Mouse (Mus musculus) thymus, postnatal 10 days (tissue): ENCODE results near the gene Tex26.

Source experiments
- DNase-seq, 2 experiments: peaks; one replicate each; pipeline ENCODE4 v3.0.0; 2021; ENCODE audit warnings: low spot score in 2 of 2

Gene Tex26

DNA sequence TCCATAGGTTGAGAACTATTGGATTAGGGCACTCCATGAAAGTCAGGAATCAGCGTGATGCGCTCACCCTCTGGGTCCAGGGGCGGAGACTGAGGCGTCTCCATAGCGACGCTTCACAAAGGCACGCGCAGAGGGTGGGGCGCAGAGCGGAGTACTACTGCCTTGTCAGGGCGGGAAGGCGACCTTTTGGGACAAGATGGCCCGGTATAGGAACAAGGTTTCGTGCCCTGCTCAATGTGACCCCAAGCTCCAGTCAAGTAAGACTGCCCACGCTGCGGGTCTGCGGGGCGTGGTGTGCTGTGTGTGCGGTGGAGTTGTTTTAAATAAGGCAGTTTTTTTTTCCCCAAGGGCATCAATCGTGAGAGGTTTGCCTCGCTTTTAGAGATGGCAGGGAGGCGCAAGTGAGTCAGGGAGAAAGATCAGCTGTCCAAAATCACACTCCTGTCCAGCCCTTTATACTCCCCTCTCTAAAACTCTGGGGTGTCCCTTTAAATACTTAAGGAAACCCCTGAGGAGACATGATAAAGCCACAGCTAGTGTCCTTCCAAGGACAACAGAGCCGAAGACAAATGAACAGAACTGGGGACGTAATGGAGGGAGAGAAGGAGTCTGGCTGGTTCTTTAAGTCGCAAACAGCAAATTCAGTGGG, at the start of gene Tex26:
Gene Tex26 (plus strand): TSS at position 130 of the 649 bp plus-strand sequence.
- peak; percentile 61 to 65 for DNase-seq

DNA sequence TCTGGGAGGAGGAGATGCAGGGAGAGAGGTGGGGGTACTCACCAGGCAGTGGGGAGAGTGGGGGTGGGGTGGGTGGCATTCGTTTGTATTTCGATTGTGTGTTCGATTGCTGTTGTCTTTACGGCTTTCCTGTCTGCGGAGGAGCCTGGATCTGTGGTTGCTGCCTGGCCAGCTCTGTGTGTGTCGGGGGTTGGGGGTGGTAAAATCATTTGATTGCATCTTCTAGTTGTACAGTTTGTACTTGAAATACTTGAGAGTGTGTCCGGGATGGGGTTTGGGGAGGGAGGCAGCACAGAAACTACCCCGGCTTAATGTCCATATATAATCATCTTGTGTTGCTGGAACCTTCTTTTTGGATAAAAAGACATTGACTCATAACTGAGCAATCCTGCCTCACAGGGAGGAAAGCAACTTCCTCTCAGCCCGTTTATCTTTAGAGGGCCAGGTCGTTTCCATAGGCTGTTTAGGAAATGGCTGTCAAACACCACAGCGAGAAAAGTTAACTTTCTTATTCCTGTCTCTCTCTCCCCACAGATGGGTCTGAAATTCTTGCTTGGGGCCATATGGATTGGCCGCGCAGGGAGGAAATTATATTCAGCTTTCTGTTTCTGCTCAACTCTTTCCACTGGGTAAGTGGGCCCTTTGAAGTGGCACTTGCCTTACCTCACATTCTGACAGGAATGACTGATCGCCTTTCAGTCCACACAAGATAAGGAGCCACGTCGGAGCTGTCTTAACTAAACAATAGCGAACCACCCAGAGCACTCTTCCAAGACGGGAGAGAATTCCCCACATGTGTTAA, 47.7 kb upstream of the Tex26 start:
- DNase-seq = no peak

DNA sequence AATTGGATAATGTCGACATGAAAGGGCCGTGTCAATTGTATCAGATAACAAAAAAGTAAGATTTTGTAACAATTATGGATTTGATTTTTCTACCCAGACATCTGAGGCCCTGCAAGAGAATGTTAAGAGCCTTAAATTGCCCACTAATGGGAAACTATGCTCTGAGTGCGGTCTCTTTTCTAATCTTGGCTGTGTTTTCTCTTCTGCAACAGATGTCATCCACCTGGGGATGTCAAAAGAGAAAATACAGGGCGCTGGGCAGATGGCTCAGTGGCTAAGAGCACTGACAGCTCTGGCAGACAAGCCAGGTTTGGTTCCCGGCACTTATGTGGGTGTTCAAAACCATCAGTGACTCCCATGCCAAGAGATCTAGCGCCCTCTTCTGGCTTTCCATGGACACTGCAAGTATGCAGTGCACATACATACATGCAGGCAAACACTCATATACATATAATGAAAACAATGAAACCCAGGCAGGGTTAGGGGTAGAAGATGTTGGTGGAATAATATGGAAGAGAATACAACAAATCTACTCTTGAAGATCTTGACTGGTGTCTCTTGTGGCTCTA, 47.0 kb upstream of the Tex26 start:
- no peak for DNase-seq

DNA sequence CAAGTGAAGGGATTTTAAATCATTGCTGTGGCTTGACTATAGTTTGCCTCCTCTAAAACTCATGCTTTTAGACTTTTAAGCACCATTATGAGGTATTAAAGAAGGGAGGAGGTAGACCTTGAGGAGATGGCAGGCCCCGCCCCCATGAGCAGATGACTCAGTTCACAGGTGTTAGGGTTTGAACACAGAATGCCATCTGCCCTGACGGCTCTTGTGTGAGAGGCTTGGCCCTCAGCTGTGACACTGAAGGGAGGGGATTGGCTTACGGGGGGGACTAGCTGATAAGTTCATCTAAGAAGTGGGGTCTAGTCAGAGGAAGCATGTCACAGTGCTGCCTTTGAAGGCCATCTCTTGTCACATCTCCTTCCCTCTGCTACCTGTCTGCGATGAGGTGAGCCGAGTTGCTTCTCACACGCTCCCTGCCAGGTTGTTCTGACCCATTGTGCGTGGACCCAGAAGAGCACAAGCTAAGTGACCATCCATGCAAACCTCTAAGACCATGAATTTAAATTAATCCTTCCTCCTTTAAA, 37.9 kb upstream of the Tex26 start:
- DNase-seq = peak; percentile 49 to 62

DNA sequence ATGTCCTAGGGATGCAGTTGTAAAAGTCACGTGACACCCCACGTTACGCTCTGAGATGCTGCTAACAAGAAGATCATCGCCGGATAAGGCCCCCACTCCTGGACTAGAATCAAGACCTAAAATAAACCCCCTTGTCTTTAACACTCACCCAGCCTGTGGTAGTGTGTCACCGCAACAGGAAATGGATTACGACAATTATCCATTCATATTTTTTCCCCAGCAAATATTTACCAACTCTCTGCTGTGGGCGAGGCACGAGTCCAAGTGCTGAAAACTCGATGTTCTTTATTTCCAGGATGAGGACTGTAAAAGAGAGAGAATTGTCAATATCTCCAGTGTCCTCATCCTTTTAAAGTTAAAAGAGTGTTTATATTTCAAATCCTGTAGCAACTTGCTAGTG, 37.4 kb upstream of the Tex26 start:
- no peak for DNase-seq

DNA sequence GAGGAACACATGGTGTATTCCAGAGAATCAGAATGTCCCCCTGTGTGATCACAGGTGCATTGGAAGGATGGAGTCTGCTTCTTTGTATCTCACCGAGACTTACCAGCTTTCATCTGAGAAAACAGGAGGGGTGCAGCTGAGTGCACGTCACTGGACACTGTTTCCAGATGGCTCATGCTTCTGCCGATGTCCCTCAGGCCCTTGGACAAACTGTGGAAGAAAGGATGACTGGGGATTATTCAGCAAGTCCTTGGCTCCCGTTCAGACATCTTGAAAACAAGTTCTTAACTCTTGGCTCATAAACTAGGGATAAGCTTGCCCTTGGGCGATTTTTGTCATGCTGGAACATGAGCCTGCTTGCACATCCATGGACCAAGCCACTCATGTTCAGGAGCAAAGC, 36.1 kb upstream of the Tex26 start:
- DNase-seq = no peak

DNA sequence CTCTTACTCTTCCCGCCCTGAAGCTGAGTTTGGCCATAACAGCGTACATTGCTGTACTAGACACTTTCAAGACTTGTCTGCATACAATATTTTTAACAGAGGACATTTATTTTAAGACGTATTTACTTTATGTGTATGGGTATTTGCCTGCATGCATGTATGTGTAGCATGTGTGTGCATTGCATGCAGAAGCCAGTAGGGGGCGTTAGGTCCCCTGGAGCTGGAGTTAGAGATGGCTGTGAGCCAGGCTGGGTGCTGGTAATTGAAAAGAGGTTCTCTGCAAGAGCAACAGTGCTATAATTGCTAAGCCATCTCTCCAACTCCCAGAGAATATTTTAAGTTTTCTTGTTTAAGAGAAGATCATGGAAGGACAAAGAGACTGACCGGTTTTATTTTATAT, 34.8 kb upstream of the Tex26 start:
- DNase-seq = no peak

DNA sequence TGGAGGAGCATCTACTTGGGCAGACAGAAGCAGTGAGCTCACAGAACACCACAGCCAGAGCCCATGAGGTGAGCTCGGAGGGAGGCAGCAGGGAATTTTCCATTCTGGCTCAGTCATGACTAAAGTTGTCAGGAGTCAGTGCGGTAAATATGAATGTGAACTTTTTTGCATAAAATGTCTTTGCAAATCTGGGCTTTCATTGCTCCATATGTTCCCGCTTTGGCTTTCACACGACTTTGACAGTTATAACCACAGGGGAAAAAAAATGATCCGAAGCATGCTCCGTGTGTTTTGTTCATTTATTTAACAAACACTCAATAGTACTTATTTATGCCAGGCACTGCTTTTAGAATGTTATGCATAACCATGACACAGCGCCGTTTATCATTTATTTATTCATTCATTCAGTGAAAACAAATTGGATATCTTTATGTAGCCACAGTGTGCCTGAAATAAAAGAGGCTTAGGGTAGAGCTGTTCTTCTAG, 32.6 kb upstream of the Tex26 start:
- DNase-seq = no peak

DNA sequence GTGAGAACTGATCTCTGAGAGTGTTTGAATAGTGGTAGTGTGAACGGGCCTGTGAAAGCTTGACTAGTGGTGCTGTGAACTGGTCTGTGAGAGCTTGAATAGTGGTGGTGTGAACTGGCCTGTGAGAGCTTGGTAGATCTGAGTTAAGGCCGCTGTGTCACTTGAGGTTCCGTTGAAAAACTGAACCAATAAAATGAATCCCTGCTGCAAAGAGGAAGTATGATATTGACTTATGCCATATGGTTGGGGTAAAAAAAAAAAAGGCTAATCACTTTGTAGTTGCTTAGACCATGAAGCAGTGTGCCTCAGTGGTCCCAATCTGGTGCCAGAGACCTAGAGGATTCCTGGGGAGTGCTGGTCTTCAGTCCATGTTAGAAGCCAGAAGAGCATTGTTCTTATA, 30.0 kb upstream of the Tex26 start:
- DNase-seq = no peak

DNA sequence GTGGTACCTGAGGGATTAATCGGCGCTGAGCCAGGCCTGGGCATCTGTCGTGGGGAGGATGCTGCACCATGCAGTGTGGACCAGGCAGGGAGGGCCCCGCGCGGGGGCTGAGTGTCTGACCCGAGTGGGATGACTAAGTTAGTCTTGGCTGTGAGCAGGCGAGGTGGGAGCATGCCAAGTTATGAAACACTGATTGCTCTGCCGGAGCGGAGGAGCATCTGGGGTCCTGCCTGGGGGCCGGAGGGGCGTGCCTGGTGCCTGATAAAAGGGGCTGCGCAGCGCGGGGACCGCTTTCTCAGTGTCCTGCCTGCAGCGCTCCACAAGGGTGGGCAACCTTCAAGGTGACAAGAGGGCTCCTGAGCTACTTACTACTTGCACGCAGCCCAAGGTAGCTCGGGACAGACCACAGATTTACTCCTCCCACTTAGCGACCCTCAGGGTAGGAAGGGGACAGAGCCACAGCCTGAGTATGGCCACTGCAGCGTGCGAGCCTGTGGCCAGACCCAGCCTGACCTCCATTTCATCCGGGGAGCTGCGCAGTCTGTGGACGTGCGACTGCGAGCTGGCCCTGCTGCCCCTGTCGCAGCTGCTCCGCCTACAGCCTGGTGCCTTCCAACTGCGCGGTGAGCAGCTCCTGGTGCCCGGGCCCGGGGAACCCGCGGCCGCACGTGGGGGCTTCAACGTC, 27.8 kb upstream of the Tex26 start, which contains the start of gene Medag:
Gene Medag (plus strand): TSS at position 241 of the 685 bp plus-strand sequence.
- no peak for DNase-seq

DNA sequence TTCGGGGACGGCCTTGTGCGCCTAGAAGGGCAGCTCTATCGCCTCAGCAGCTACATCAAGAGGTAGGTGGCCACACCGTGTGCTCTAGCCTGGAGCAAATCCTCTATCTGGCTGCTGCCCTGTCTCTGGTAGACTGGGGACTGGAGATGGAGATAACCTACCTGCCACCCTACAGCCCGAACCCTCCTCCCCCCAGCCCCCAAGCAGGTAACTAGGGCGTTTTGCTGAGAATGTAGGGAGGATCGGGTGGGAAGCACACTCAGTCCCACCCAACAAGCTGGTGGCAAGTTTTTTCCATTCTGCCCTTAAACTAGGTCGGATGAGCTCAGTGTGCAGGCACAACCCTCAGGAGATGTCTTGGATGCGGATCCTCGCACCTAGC, 27.3 kb upstream of the Tex26 start:
- no peak for DNase-seq

DNA sequence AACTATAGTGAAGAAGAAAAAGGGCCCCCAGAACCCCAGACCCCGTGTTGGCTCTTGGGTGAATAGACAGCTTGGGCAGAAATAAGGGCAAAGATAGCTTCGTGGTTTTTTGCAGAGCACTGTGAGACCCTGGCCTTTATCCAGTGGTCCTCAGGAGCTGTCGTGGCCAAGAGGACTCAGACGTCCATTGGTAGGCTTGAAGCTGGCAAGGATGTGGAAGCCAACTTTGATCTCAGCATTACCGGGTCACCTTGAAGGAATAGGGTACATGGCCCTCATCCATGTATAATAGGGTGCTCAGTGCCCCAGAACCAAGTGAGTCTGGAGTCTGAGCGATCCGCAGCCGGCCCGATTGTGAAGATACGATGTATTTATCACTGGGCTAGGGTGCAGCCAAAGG, 26.8 kb upstream of the Tex26 start:
- no peak for DNase-seq

DNA sequence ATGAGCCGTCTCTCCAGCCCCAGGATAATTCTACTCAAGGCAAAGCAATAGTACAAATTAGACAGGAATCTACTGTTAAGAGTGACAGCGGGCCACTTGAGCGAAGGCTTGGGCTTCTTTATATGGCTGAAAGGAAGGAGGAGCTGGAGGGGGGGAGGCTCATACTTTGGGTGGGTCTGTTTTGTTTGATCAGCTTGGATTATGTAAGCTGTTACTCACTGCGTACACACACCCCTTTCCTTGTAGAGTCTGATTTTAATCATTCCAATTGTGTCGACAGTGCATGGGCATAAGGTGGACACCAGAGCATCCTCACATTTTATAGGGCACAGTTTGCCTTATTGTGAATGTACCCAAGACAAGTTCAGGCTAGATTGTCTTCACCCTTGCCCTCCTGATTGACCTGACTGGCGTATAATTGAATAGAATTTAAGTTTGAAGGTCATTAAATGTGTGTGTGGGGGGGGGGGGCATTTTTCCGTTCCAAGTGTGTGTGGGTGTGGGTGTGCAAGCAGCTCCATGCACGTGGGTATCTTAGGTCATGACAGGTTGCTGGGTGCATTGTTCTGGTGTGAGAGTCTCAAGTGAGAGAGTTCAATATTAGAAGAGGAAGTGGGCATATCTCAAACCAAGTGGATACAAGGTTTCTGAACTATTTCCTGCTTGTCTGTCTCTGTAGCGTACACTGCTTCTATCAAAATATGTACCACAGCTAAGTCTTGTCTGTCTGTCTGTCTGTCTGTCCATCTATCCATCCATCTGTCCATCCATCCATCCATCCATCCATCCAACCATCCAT, 24.9 kb upstream of the Tex26 start:
- DNase-seq = no peak

DNA sequence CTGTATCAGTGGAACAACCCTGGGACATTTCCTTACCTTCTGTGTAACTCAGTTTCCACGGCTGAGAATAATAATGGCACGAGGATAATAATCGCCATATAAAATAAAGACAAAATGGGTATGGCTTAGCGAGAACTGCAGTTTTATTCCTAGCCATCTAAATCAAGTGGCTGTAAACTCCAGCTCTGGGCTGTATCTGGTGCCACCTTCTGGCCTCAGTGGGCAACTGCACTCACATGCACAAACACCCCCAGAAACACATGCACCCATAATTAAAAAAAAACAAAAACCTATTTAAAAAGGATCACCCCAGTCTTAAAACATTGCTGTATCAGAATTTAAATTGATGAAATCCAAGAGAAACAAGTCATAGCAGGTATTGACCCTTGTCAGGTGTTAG, 22.1 kb upstream of the Tex26 start:
- peak in 1 of 2 experiments; percentile 56 for DNase-seq

DNA sequence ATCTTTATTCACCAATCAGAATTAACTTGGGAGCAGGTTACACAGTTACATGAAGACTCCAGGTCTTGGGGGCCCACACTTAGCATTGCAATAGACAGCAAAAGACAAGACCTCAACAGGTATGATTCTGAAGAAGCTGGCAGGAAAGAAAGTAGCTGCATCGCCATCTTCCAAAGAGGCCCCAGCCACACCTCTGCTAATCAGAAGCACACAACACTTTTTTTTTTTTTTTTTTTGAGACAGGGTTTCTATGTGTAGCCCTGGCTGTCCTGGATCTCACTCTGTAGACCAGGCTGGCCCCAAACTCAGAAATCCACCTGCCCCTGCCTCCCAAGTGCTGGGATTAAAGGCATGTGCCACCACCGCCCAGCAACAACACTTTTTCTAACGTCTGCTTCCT, 12.9 kb upstream of the Tex26 start:
- no peak for DNase-seq

DNA sequence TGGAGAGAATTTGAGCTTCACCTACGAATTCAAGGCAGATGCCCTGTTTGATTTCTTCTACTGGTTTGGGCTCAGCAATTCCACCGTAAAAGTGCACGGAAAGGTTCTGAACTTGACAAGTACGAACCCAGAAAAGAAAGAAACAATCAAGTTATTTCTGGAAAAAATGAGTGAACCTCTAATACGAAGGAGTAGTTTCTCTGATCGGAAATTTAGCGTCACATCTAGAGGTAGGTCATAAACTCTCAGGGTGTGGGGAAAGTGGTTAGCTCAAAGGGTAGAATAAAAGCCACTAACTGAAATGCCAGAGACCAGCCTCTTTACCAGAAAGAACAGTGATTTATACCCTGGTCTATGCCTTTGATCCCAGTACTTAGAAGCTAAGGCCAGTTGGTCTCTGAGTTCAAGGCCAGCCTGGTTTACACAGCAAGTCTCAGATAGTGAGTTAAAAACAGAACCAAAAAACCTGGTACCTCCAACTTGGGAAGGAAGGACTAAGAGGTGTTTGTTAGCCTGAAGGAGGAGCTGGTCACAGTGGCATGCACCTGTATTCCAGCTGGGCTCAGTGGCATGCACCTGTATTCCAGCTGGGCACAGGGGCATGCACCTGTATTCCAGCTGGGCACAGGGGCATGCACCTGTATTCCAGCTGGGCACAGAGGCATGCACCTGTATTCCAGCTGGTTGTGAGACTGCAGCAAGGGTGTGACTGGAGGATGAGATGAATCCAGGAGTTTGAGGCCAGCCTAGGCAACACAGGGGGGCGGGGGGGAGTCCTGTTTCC, 12.0 kb upstream of the Tex26 start:
- DNase-seq = peak in 1 of 2 experiments; percentile 31

DNA sequence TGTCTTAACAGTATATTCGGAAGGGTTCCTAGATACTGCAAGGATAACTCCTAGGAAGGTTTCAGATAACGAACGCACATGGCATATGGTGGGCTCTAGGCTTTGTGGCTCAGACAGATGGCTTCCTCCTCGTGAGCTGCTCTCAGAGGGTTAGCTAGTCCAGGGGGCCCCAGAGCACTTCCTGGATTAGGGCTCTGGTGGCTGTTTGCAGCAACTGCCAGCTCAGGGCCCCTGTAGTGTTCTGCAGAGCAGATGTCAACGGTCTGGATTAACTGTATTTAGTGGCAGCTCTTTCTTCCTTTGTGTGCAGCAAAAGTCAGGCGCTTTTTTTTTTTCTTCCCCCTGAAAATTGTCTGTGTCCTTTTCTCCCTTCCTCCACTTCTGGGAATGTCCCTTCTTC, 11.1 kb upstream of the Tex26 start:
- peak; percentile 78 to 83 for DNase-seq

DNA sequence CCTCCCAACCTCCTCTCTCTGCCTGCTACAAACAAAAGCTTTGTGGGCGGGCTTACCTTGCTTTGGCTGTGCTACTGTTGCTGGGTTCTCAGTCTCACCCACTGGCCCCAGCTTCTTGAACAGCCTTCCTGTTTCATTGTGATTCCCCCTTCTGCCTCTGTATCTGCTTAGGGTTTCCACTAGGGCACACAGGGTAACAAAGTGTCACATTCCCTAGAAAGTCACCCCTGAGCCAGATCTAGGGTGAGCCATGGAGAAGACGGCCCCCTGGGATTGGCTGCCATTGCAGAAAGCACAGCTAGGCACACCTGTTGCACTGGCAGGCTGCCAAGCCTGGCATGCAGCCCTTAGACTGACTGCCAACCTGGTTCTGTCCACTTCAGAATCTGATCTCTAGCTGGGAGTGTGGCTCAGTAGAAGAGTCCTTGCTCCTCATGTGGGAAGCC, 10.6 kb upstream of the Tex26 start:
- DNase-seq = peak; percentile 67 to 73

DNA sequence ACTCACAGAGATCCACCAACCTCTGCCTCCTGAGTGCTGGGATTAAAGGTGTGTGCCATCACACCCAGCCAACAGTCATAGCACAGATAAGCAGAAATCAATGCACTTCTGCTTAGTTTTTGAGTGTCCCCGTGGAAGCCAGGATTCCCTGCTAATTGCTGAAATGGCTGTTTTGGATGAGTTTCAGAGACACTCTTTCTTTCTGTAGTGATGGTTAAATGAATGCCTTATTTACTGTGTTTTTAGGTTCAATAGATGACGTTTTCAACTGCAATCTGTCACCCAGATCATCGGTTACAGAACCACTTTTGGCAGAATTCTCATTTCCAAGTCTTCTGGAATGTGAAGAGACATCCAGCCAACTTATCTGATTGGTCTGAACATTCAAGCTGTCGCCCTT, 9.9 kb upstream of the Tex26 start:
- no peak for DNase-seq

DNA sequence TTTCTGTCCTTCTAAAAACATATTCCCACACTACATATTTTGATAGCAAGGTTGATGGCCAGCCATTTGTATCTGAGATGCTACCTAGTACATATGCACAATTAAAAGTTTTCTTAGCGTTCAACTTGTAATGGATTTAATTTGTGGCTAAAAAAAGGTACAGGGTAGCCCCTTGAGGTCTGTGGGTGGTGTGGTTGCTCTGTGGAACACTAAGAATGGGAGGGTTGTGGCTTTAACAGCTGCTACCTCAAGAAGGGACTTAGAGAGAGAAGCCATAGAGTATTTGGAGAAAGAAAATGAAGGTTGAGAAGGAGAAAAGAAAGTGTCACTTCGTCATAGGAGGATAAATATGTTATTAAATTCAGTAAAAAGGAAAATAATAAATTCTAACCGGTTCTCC, 8.5 kb upstream of the Tex26 start:
- no peak for DNase-seq
